Mouse (Mus musculus) forebrain, embryonic 15.5 days (tissue): ENCODE data around the gene Pdzrn3. TPM values are rescaled to one million over a fixed set of nuclear protein-coding genes. Genes with fewer than 3 reads are reported as not detected.

Experiments used
- ATAC-seq: fragments of 200-750 bp; cut with Nextera tagmentation; replicated peaks from 2 replicates; pipeline ENCODE4 v1.8.0; 2017; ENCODE audit warnings: mild to moderate bottlenecking, moderate TSS enrichment, moderate library complexity
- H3K27ac ChIP-seq: fragments of 300-500 bp; sonication (generic); replicated peaks from 2 replicates; pipeline ENCODE4 v1.5.1; 2015; ENCODE audit warnings: mild to moderate bottlenecking, inconsistent platforms
- H3K27me3 ChIP-seq: fragments of 300-500 bp; sonication (generic); 2 replicates; pipeline ENCODE4 v1.6.1; 2015; ENCODE audit warnings: inconsistent platforms
- H3K36me3 ChIP-seq: fragments of 300-500 bp; sonication (generic); 2 replicates; pipeline ENCODE4 v1.6.1; 2015; ENCODE audit warnings: mild to moderate bottlenecking, inconsistent platforms
- H3K4me1 ChIP-seq: fragments of 300-500 bp; sonication (generic); 2 replicates; pipeline ENCODE4 v1.6.1; 2015; ENCODE audit warnings: inconsistent platforms
- H3K4me2 ChIP-seq: fragments of 300-500 bp; sonication (generic); replicated peaks from 2 replicates; pipeline ENCODE4 v1.6.1; 2015; ENCODE audit warnings: mild to moderate bottlenecking, inconsistent platforms
- H3K4me3 ChIP-seq: fragments of 300-500 bp; sonication (generic); 2 replicates; pipeline ENCODE4 v1.5.1; 2015; ENCODE audit warnings: mild to moderate bottlenecking, inconsistent platforms
- H3K9ac ChIP-seq: fragments of 300-500 bp; sonication (generic); replicated peaks from 2 replicates; pipeline ENCODE4 v1.6.1; 2015; ENCODE audit warnings: mild to moderate bottlenecking, inconsistent platforms
- H3K9me3 ChIP-seq: fragments of 300-500 bp; sonication (generic); 2 replicates; pipeline ENCODE4 v1.6.1; 2016; ENCODE audit warnings: inconsistent platforms
- WGBS: fragments of 180-500 bp; shearing (Covaris S2); methylation state at CpG from one replicate; pipeline ENCODE4 v1.1.7; 2015; ENCODE audit warnings: mixed read lengths; 5-methylcytosine and 5-hydroxymethylcytosine counted together
- polyA plus RNA-seq: library from polyadenylated mRNA; unstranded; fragments of >200 nt; fragmentation: Nextera tagmentation; extraction: Ambion mirVana; gene quantifications from 2 replicates; pipeline ENCODE4 v1.2.1, GENCODE M21; 2015

Gene Pdzrn3
- polyA plus RNA-seq, 1 experiment from 2014 or later = 21.9 TPM

GRCm38 (mm10) chr6:101340051-101340450 is 37.6 kb downstream of the Pdzrn3 start:
- H3K4me2 ChIP-seq = no peak overlapping the region
- H3K9ac ChIP-seq = no peak overlapping the region
- H3K27ac ChIP-seq = no peak overlapping the region
- no peak for ATAC-seq
- H3K4me3 ChIP-seq = no peak overlapping the region
- H3K36me3 ChIP-seq = no peaks in the 10 kb centered on the region
- H3K27me3 ChIP-seq = no peaks in the 10 kb centered on the region
- H3K9me3 ChIP-seq = no peaks in the 10 kb centered on the region
- peaks cover 4% of the 10 kb centered on the region; the same call in 1 of the 2 replicates for H3K4me1 ChIP-seq
- 93% methylated on average over 7 of the region's 7 CpGs for WGBS

GRCm38 (mm10) chr6:101337842-101338528 is 39.7 kb downstream of the Pdzrn3 start:
- Histone ChIP-seq H3K9ac (no peak overlapping the region), H3K4me3 (no peak overlapping the region), H3K27ac (no peak overlapping the region), H3K4me1 (peaks cover 8% of the 10 kb centered on the region; the same call in 1 of the 2 replicates), H3K27me3 (no peaks in the 10 kb centered on the region), H3K4me2 (no peak overlapping the region), H3K9me3 (no peaks in the 10 kb centered on the region), H3K36me3 (no peaks in the 10 kb centered on the region)
- 41% methylated on average over 10 of the region's 10 CpGs for WGBS
- ATAC-seq = no peak

- no peak for ATAC-seq
- Histone ChIP-seq H3K9ac (no peak overlapping the region), H3K36me3 (no peaks in the 10 kb centered on the region), H3K27me3 (no peaks in the 10 kb centered on the region), H3K4me2 (no peak overlapping the region), H3K9me3 (no peaks in the 10 kb centered on the region), H3K4me1 (peaks cover 8% of the 10 kb centered on the region; the same call in 1 of the 2 replicates), H3K4me3 (no peak overlapping the region), H3K27ac (no peak overlapping the region)
- WGBS = 91% methylated on average over 10 of the region's 10 CpGs
These were observed 41.0 kb downstream of the Pdzrn3 start for GRCm38 (mm10) chr6:101336660-101337059.

GRCm38 (mm10) chr6:101335744-101336143 is 42.0 kb downstream of the Pdzrn3 start:
- Histone ChIP-seq H3K36me3 (no peaks in the 10 kb centered on the region), H3K4me1 (peaks cover 8% of the 10 kb centered on the region; the same call in 1 of the 2 replicates), H3K9me3 (no peaks in the 10 kb centered on the region), H3K27ac (no peak overlapping the region), H3K4me2 (no peak overlapping the region), H3K4me3 (no peak overlapping the region), H3K9ac (no peak overlapping the region), H3K27me3 (no peaks in the 10 kb centered on the region)
- ATAC-seq = no peak
- 91% methylated on average over 1 of the region's 1 CpGs for WGBS

DNA sequence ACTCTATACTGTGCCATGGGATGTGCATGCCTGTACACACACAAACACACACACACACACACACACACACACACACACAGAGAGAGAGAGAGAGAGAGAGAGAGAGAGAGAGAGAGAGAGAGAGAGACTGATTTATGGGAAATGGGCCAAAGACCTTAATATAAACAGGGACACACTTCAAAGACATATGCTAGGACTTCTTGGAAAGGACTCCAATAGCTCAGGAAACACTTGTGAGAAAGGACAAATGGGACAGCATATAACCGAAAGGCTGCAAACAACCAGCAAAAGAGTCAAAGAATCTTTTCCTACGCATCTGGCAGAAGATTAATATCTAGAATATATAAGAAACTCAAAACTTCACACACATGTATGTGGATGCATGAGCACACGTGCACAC is 43.2 kb downstream of the Pdzrn3 start:
- Histone ChIP-seq H3K4me1 (peaks cover 8% of the 10 kb centered on the region; the same call in 1 of the 2 replicates), H3K9me3 (no peaks in the 10 kb centered on the region), H3K36me3 (no peaks in the 10 kb centered on the region), H3K27me3 (no peaks in the 10 kb centered on the region), H3K4me3 (no peak overlapping the region), H3K9ac (no peak overlapping the region), H3K27ac (no peak overlapping the region), H3K4me2 (no peak overlapping the region)
- 84% methylated on average over 3 of the region's 3 CpGs for WGBS
- no peak for ATAC-seq

- no peak overlapping the region for H3K27ac ChIP-seq
- H3K4me1 ChIP-seq = 0 out of 2 replicates have a peak, but pooled peaks cover 7% of the 10 kb centered on the region
- no peak overlapping the region for H3K4me2 ChIP-seq
- ATAC-seq = no peak
- H3K4me3 ChIP-seq = no peak overlapping the region
- H3K9me3 ChIP-seq = no peaks in the 10 kb centered on the region
- H3K36me3 ChIP-seq = no peaks in the 10 kb centered on the region
- H3K9ac ChIP-seq = no peak overlapping the region
- H3K27me3 ChIP-seq = no peaks in the 10 kb centered on the region
- WGBS = 93% methylated on average over 5 of the region's 5 CpGs
These were observed 47.3 kb downstream of the Pdzrn3 start for GRCm38 (mm10) chr6:101330392-101330791.

DNA sequence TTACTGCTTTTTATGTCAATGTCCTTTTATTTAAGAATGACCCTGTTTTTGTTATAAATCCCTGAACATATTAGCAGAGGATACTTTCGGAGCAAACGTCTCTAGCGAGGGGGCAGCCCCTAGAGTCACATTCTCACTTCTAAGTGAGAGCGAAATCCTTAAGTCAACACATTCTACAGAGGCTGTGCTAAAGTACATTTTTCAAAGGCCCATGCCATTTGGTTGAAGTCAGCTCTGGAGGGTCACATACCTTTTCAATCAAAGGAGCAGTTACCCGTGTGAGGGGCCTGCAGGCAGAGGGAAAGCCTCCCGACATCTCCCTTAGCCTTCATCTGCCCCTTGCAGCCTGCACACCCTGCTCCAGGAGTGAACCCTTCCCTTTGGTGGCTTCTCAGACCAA is 48.2 kb downstream of the Pdzrn3 start:
- H3K27ac ChIP-seq = no peak overlapping the region
- no peak overlapping the region for H3K4me2 ChIP-seq
- no peak for ATAC-seq
- 73% methylated on average over 6 of the region's 6 CpGs for WGBS
- no peak overlapping the region for H3K9ac ChIP-seq
- H3K4me1 ChIP-seq = 0 out of 2 replicates have a peak, but pooled peaks cover 7% of the 10 kb centered on the region
- no peaks in the 10 kb centered on the region for H3K9me3 ChIP-seq
- H3K36me3 ChIP-seq = no peaks in the 10 kb centered on the region
- no peak overlapping the region for H3K4me3 ChIP-seq
- H3K27me3 ChIP-seq = no peaks in the 10 kb centered on the region

GRCm38 (mm10) chr6:101328514-101328913 is 49.2 kb downstream of the Pdzrn3 start:
- Histone ChIP-seq H3K4me3 (no peak overlapping the region), H3K27ac (no peak overlapping the region), H3K9me3 (no peaks in the 10 kb centered on the region), H3K36me3 (no peaks in the 10 kb centered on the region), H3K9ac (no peak overlapping the region), H3K4me1 (0 out of 2 replicates have a peak, but pooled peaks cover 5% of the 10 kb centered on the region), H3K27me3 (no peaks in the 10 kb centered on the region), H3K4me2 (no peak overlapping the region)
- WGBS = 34% methylated on average over 6 of the region's 6 CpGs
- no peak for ATAC-seq

GRCm38 (mm10) chr6:101327741-101328140 is 50.0 kb downstream of the Pdzrn3 start:
- no peak overlapping the region for H3K27ac ChIP-seq
- H3K36me3 ChIP-seq = no peaks in the 10 kb centered on the region
- 0 out of 2 replicates have a peak, but pooled peaks cover 4% of the 10 kb centered on the region for H3K4me1 ChIP-seq
- H3K9ac ChIP-seq = no peak overlapping the region
- WGBS = 95% methylated on average over 5 of the region's 5 CpGs
- H3K4me2 ChIP-seq = no peak overlapping the region
- H3K27me3 ChIP-seq = no peaks in the 10 kb centered on the region
- no peak overlapping the region for H3K4me3 ChIP-seq
- no peak for ATAC-seq
- H3K9me3 ChIP-seq = no peaks in the 10 kb centered on the region

DNA sequence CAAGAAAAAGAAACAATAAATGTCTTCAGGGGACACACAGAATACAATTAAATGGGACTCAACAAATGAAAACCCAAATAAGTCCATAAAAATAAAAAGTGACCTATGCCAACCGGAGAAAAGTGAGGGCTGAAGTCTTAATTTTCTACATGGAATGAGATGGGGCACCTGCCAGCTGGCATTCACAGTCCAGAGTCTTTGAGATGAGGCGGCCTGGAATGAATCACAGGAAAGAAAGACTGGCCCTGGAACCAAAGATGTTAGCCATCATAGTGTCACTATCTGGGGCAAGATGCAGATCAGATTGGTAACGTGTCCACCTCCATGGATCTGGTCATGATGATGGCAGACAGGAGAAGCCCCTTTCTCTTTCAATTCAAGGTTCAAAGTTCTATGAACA is 50.5 kb downstream of the Pdzrn3 start:
- WGBS = 81% methylated on average over 3 of the region's 3 CpGs
- no peaks in the 10 kb centered on the region for H3K27me3 ChIP-seq
- H3K27ac ChIP-seq = no peak overlapping the region
- no peak overlapping the region for H3K4me2 ChIP-seq
- no peak for ATAC-seq
- 0 out of 2 replicates have a peak, but pooled peaks cover 4% of the 10 kb centered on the region for H3K4me1 ChIP-seq
- no peak overlapping the region for H3K4me3 ChIP-seq
- H3K36me3 ChIP-seq = no peaks in the 10 kb centered on the region
- H3K9ac ChIP-seq = no peak overlapping the region
- no peaks in the 10 kb centered on the region for H3K9me3 ChIP-seq

- Histone ChIP-seq H3K4me3 (no peak overlapping the region), H3K9ac (no peak overlapping the region), H3K27ac (no peak overlapping the region), H3K27me3 (no peaks in the 10 kb centered on the region), H3K4me2 (no peak overlapping the region), H3K9me3 (no peaks in the 10 kb centered on the region), H3K4me1 (0 out of 2 replicates have a peak, but pooled peaks cover 4% of the 10 kb centered on the region), H3K36me3 (no peaks in the 10 kb centered on the region)
- ATAC-seq = no peak
- 89% methylated on average over 3 of the region's 3 CpGs for WGBS
These were observed 51.7 kb downstream of the Pdzrn3 start for GRCm38 (mm10) chr6:101325842-101326639.

- Histone ChIP-seq H3K4me1 (no peaks in the 10 kb centered on the region), H3K36me3 (no peaks in the 10 kb centered on the region), H3K27ac (no peak overlapping the region), H3K9ac (no peak overlapping the region), H3K4me2 (no peak overlapping the region), H3K27me3 (no peaks in the 10 kb centered on the region), H3K4me3 (no peak overlapping the region), H3K9me3 (no peaks in the 10 kb centered on the region)
- no peak for ATAC-seq
- WGBS = 94% methylated on average over 3 of the region's 3 CpGs
These were observed 55.1 kb downstream of the Pdzrn3 start for GRCm38 (mm10) chr6:101322580-101322979.
